Mouse (Mus musculus): ENCODE results near the gene Yju2.
A peak's percentile ranks its signal among the peaks of the same experiment; 100 is the strongest.

Yju2 gene

DNA sequence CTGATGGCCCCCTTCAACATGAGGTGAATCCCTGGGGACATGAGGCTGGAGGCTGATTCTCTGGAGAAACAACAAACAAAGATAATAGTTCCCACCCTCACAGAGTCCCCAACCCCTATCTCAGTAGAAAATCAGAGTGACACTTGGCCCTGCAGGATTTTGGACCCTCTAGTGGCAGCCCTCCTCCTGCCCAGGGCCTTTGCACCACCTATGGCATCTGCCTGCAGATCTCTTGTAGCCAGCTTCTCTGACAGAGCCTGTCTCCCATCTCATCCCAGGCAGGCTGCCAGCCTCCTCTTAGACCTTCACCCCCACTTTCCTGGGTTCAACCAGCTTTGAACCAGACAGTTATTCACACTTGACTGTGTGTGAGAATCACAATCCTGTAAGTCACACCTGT lies 1.9 kb downstream of the Yju2 start:
- no peak for DNase-seq (ENCODE audit: low read depth)

DNA sequence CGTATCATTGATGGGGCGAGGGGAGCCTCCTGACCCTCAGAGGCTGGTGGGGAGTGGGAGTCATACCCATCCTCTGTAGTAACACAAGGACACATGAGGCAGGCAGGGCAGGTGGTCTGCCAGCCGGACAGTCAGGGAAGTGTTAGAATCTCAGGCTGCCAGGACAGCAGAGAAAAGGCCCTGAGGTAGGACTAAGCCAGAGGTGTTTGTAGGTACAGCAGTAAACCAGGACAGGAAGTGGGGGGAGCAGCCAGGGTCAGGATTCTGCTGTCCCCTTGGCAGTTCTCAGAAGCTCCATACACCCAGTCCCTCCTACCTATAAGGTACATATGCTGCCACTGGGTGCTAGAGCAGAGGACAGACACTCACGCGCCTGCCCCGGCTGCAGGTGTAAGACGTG lies 2.7 kb downstream of the Yju2 start:
- DNase-seq (ENCODE audit: low read depth): no peak

DNA sequence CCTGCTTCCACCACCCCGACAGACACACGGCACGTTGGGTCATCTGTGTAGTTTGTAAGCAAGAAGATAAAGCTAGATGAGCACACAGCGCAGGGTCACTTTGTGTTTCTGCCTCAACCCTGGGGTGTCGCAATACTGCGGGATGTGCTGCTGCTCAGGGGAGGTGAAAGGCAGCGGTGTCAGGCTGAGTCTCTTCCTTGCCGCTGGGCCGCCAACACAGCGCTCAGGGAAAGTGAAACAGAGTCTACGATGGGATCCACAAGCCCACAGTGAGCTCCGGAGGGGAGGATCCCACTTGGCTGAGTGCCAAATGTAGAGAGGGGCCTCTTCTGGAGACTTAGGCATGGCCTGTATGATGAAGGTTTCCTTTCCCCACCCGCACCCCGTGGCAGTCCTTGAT lies 4.3 kb downstream of the Yju2 start:
- DNase-seq (ENCODE audit: low read depth): peak; percentile 78

DNA sequence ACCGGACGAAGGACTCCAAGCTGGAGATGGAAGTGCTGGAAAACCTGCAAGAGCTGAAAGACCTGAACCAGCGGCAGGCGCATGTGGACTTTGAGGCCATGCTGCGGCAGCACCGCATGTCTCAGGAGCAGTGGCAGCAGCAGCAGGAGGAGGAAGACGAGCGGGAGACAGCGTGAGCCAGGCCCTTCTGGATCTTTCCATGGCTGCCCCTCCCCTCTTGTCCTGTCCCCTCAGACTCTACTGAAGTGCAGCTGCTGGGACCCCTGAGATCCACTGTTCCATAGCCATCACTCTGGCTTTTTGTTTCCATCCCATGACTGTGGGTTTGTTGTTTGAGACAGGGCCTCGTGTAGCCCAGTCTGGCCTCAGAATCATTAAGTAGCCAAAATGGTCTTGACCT lies 5.6 kb downstream of the Yju2 start:
- DNase-seq (ENCODE audit: low read depth): no peak

DNA sequence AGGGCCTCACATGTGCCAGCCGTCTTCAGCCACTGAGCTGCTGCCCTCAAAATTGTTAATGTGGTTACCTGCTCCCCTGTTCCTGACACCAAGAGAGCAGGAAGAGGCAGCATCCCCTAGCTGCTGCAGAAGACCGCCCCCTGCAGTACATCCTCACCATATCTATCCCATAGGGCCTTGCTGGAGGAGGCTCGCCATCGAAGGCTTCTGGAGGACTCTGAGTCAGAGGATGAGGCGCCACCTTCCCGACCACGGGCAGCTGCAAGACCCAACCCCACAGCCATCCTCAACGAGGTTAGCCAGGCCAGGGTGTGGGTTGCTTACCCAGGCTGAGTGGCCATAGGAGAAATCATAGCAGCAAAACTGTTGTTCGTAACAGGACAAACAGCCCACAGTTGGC lies 6.1 kb downstream of the Yju2 start:
- DNase-seq (ENCODE audit: low read depth): peak; percentile 63

DNA sequence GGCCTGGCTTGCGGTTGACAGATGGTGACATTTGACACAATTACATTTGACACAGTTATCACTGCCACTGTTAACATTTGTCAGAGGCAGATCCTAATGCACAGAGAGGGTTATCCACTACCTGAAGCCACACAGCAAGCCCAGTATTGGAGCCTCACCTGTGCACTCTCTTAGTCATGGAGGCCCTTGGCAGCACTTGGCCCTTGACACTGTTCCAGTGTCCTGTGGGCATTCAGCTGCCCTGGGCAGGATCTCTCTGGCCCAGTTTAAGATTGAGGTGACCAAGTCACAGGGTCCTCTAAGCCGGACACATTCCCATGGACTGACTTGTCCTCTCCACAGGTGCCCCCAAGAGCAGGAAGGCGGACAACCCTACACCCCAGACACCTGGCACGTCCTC lies 8.3 kb downstream of the Yju2 start:
- no peak for DNase-seq (ENCODE audit: low read depth)

DNA sequence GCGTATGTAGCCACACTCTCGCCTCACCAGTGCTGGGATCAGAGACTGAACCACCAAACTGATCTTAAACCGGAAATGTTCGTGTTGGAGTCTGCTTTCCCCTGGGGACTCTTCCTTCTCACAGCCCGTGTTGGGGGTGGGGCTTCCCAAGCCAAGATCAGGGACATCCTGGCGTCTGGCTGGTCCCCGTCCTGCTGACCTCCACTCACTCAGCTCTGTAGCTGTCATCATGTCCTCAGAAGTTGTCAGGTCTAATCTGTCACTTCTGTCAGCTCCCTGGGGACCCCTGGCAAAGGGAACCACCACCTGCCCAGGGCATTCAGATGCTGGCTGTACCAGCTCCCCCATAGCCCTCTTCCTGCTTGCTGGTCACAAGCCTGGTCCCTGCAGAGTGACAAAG lies 9.3 kb downstream of the Yju2 start:
- DNase-seq (ENCODE audit: low read depth): no peak

DNA sequence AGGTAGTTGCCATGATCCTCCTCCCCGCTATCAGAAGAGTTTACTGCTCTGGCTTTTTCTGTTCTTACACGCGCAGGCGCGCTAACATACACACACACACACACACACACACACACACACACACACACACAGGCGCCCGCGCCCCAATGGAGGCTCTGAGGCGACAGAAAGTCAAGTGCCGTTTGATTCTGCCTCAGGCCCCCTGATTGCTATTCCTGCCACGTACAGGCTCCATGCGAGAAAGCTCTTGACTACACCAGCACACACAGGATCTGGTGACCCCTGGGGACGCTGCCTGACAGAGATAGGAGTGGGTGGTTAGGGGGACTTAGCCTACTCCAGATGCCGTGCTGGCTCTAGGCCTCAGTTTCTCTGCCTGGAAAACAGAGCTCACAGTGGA lies 10.7 kb downstream of the Yju2 start:
- no peak for DNase-seq (ENCODE audit: low read depth)

DNA sequence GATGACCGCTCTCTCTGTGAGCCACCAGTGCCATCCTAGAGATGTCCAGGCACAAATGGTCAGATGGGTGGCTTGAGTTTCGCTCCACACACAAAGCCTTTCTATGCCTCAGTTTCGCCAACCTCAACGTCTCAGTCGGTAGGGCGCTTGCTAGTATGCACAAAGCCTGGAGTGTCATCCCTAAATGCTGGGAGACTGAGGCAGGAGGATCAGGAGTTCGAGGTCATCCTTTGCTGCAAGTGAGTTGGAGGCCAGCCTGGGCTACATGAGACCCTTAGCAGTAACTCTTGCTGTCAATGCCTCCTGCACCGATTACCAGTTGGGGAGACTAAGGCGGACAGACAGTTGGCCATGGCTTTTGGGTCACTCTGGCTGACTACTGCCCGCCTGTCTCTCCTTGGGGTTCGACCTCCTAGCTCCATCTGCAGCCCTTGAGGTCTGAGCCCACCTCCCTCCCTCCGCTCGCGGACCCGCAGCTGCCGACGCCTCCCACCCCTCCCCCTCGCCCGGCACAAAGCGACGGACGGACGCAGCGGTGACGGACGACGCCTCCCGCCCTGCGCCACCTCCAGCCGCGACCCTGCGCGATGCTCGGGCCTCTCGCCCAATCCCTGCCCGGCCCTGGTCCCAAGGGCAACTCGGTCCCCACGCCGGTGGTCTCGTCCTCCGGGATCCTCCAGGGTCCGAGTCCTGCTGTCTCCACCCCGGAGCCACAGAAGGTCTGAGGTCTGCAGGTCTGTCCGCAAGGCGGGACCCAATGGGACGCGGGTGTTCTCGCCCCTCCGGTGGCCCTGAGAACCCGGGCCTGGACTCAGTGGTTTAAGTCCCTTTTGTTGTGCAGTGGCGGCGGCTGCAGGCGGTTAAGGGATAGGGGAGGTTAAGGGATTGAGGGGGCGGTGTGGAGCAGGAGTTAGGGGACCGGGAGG lies 11.3 kb downstream of the Yju2 start, which contains the start of gene Shd:
Gene Shd (plus strand): TSS at position 502 of the 926 bp plus-strand sequence.
- DNase-seq (ENCODE audit: low read depth): no peak

DNA sequence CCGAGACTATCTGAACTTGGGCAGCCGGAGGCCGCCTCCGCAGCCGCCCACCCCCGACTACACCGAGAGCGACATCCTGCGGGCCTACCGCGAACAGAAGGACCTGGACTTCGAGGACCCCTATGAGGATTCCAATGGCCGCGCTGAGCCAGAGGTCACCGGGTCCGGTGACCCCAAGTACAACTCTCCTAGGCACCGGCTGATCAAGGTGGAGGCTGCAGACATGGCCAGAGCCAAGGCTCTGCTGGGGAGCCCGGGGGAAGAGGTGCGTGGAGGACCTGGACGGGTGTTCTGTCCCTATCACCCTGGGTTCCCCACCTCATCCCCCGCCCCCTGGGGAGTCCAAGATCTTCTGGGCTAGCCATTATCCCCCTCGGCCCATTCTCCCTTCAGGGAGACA lies 12.6 kb downstream of the Yju2 start:
- DNase-seq (ENCODE audit: low read depth): no peak

DNA sequence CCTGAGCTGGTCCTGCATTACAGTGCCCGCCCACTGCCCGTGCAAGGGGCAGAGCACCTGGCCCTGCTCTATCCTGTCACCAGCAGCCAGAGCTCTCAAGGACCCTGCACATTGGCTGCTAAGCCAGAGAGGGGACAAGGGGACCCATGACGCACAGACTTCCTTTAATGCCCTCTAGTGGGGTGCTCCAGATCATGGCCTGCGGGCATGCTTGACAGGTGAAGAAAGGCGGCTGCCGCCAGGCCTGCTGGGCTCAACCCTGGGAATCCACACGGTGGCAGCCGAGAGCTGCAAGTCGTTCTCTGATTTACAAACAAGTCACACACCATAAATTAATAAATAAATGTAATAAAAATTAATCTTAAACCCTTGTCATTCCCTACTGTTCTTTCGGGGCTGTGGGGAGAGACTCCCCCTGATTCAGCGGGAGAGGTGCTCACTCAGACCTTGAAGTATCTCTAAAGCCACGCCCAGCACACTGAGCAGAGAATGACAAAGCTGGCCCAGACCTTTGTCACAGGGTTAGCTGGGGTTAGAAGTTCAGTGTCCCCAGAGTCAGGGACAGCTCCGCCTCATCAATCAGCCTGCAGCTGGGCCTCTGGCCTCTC lies 17.5 kb downstream of the Yju2 start:
- peak; percentile 84 for DNase-seq (ENCODE audit: low read depth)

DNA sequence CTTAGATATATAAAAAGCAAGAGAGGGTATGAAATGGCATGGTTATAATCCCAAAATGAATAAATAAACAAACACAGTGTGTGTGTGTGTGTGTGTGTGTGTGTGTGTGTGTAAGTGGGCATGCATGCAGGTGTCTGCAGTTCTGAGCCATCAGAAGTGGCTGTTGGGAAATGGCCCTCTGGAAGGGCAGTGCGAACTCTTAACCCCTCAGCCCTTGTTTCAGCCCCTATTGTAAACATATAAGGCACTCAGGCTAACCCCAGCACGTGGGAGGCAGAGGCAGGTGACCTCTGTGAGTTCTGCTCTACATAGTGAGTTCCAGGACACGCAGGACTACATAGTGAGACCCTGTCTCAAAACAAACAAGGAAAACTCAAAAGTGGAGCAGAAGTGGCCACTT lies 18.4 kb downstream of the Yju2 start:
- DNase-seq (ENCODE audit: low read depth): no peak

DNA sequence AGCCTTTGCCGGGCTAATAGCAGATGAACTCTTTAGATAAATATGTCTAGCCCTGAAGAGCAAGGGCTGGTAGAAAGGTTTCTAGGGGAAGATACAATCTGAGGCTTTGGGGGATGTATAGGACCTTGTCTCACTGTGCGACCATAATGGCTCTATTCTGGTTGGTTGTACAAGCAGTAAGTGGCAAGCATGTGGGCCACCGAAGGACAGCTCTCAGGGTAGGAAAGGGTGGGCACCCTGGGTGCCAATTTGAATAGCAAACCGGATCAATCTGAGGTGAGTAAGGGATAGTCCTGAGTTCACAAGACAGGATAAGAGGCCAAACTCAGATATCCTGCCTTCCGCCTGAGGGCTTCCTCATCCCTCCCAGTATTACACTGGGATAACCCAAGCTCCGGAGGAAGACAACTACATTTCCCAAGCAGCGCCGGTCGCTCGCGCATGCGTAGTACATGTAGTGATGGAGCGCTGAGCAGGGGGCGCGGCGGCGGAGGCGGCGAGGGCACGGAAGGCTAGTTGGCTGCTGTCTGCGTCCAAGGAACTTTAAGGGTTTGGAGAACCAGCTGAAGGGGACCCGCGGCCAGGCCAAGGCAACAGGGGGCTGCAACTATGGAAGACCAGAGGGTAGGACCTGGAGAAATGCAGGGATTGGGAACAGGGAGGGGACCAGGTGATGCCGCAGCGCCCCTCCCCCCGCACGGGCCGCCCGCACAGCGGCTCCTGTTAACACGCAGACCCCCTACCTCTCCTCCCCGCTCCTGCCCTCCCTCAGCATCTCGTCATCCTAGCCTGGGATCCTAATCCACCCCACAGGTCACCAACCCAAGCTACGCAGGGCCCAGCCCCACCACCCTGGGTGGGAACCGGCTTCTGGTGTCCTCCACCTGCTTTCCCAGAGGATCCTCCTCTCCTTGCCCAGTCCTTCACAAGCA lies 27.4 kb downstream of the Yju2 start, which contains the start of gene Fsd1:
Gene Fsd1 (plus strand): TSS at position 480 of the 932 bp plus-strand sequence.
- DNase-seq (ENCODE audit: low read depth): no peak

DNA sequence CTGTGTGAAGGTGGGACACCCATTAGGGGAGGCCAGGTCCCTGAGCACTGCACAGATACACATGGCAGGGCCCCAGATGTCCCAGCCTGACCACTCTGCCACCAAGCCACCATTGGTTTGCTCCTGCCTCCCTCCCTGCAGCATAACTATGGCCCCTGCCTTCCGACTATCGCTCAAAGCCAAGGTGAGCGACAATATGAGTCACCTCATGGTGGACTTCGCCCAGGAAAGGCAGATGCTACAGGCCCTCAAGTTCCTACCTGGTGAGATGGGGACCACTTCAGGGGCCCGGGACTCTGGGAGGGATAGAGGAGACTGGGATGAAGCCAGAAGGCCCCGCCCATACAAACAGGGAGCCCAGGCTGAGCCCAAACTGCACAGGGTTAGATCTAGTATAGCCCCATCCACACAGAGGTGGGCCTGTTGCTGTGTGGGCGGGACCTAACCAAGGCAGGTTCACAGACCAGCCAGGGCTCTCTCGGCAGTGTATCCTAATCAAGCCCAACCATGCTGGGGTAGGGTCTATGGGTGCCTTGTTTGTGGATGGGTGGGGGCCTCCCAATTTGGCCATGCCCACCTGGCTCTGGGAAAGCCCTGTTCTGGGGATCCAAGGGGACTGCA lies 31.5 kb downstream of the Yju2 start:
- DNase-seq (ENCODE audit: low read depth): no peak

DNA sequence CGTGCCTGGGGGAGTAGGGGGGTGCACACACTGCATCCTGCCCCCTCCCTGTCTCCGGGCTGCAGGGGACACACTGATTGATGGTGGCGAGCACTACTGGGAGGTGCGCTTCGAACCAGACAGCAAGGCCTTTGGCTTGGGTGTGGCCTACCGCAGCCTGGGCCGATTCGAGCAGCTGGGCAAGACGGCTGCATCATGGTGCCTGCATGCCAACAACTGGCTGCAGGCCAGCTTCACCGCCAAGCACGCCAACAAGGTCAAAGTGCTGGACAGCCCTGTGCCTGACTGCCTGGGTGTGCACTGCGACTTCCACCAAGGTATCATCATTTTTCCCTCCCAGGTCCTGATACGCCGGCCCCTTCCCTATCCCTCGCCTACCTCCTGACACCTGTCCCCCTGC lies 37.1 kb downstream of the Yju2 start:
- no peak for DNase-seq (ENCODE audit: low read depth)

DNA sequence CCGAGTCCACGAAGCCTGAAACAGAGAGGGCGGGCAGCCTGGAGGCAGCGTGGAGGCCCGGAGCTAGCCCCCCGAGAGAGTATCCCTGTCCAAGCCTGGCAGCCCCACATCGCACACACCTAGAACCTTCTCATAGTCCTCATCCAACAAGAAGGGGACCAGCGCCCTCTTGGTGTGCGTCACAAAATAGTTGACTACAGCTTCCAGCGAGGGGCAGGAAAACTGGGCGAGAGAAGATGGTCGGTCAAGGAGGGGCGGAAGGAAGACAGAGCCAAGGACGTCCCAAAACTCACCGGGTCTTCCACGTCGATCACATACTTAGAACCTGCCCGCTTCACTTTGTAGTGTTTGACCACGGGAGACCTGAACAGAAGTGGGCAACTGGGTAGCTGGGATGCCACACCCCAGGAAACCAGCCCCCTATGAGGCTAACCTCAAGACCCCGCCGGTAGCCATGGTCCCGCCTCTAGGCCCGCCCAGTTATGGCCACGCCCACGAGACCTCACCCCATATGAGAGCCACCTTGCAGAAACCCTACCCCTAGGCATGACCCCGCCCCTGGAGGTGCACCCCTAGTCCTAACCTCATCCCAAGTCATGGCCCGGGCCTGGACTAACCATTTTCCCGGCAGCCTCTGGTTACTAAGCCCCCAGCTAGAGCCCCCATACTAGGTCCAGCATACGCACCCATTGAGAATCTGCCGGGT lies 41.0 kb downstream of the Yju2 start:
- DNase-seq (ENCODE audit: low read depth): no peak

DNA sequence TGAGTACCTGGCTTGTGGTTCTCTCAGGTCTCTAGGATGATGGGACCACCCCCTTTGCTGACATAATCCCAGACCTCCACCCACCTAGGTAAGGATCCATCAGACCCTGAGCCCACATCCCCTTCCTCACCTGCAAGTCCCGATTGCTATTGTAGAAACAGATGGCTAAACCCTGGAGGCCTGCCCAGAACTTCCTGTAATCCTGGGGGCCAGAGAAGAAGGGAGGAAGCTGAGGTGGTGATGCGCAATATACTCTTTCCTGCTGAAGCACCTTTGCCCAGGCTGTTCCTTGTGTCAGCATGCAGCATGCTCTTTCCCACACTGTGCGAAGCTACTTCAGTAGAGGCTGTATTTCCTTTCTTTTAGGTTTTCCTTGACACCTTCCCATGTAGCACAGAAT lies 44.1 kb downstream of the Yju2 start:
- DNase-seq (ENCODE audit: low read depth): no peak

DNA sequence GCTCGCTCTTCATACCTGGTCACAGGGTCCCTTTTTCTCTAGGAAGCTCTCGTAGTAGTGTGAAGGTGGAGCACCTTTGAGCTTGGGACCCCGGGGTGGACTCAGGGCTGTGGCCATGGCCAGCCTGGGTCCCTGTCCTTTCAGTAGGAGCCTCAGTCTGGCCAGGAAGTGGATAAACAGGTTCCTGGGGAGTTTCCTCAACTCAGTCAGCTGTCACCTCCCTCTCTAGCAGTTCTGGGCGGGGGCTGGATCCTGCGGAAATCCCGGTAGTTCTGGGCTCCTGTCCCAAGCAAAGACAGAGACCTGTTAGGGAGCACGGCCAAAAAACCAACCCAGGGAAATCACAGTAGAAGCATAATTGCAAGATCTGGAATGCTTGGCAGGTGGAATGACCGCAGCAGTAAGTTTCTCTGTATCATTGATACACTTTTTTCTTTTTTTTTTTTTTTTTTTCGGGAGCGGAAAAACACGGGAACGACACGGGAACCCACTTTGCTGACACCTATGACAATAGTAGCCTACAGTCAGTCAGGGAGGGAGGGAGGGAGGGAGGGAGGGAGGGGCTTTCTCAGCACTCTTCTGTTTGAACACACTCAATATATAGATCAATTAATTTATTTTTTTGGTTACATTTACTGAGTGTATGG lies 46.6 kb downstream of the Yju2 start, which contains the start of the genes Stap2 and Mpnd:
Gene Stap2 (minus strand): TSS at position 170 of the 647 bp plus-strand sequence.
Gene Mpnd (plus strand): TSS at position 297 of the 647 bp plus-strand sequence.
- peak; percentile 79 for DNase-seq (ENCODE audit: low read depth)

DNA sequence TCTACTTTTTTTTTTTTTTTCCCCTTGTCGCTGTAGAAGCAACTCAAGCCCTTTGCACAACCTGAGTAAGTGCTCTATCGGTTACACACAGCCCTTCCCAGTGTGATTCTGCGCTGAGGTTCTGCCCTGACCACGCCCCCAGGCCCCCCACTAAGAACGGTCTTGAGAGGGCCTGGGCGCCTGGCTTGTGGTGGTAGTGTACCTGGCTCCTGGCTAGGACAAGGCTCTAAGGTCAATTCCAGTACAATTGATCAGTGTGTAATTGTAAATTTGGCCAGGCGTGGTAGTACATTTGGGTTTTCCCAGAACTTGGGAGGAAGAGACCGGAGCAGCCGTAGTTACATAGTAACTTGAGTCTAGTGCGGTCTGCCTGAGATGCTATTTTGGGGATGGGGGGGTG lies 48.1 kb downstream of the Yju2 start:
- DNase-seq (ENCODE audit: low read depth): no peak

All from 416B (cell line).